Mouse (Mus musculus): ENCODE measurements at regions not wholly inside any gene's neighbourhood (a gene's known extent, or its start where the extent isn't known, plus 50 kb on each side); places are given as distances from the start of the nearest gene placed in this dataset.

DNA sequence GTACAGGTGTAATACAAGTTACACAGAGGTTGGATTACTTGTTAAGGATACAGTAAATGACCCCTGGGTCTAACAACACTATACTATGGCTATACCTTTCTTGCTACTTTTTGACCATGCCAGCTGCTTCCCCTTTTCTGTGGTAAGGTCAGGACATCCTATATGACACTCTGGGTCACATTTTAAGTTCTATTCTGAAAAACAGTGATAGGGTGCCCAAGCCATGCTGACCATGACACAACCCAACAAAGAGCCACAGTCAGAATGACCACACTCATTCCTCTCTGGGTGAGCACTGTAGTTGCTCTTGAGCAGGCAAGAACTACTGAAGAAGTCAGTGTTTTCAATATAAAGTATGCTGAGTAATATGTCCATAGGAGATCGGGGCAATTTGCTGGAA, 64.3 kb upstream of the Tnfsf11 start:
- no peak for DNase-seq (ENCODE audit: low spot score in 2 of 2)

DNA sequence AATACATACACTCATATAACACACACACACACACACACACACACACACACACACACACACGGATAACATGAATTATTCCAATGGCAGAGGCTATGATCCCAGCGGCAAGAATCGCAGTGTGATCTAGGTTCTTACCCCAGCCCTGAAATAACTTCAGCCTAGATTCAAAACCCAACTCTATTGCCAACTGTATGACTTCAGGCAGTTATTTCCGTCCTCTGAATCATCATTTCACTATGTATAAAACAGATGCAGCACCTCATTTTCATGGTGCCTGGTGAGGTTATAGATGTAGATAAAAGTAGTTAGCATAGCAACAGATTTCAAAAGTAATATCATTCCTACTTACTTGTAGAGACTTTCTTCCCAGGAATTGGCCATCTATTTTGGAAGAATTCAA, 61.0 kb upstream of the Tnfsf11 start:
- no peak for DNase-seq (ENCODE audit: low spot score in 2 of 2)

DNA sequence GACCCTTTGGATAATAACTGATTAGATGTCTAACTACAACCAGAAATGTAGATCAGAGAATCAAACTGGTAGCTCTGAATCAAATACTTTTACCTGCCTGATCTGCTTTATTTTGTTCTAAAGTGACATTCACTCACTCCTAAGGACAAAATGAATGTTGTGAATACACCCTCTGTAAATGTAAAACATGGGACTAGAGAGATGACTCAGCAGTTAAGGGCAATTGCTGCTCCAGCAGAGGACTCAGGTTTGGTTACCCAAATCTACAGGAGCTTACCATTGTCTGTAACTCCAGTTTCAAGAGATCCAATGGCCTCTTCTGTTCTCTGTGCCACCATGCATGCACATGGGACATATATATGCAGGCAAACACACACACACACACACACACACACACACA, 57.0 kb upstream of the Tnfsf11 start:
- no peak for DNase-seq (ENCODE audit: low spot score in 2 of 2)

DNA sequence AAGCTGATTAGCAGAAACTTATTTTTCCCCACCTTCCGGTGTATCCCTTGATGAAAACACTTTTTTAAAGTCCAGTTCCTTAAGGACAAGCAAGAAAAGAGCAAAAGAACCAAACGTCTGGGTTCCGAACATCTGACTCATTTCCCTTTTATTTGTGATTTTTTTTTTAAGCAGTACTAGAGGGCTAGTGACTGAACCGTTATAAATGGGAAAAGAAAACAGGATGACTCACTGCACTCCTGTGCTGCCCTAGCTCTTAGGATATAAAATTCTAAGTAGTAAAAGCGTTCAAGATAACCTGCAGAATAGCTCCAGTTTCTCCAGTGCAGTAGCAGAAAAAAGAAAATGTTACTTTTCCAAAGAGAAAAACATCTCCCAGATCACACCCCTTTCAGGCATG, 55.3 kb upstream of the Tnfsf11 start:
- no peak for DNase-seq (ENCODE audit: low spot score in 2 of 2)

All from spleen, postnatal 14 days (tissue).